Mouse (Mus musculus) heart, embryonic 13.5 days (tissue): ENCODE data around the gene Shc3. TPM values are rescaled to one million over a fixed set of nuclear protein-coding genes. Genes with fewer than 3 reads are reported as not detected.

Source experiments
- ATAC-seq: fragments of 200-750 bp; cut with Nextera tagmentation; 2 replicates; pipeline ENCODE4 v1.8.0; 2017; ENCODE audit warnings: moderate TSS enrichment; ENCODE audit not compliant: insufficient number of reproducible peaks, low FRiP score, low TSS enrichment; ENCODE audit errors: extremely low read depth
- H3K27ac ChIP-seq: fragments of 300-500 bp; sonication (generic); replicated peaks from 2 replicates; pipeline ENCODE4 v1.5.1; 2015; ENCODE audit warnings: moderate library complexity, mild to moderate bottlenecking, inconsistent platforms
- H3K27me3 ChIP-seq: fragments of 300-500 bp; sonication (generic); replicated peaks from 2 replicates; pipeline ENCODE4 v1.6.1; 2015; ENCODE audit warnings: mild to moderate bottlenecking, inconsistent platforms
- H3K36me3 ChIP-seq: fragments of 300-500 bp; sonication (generic); 2 replicates; pipeline ENCODE4 v1.6.1; 2015; ENCODE audit warnings: mild to moderate bottlenecking, inconsistent platforms
- H3K4me1 ChIP-seq: fragments of 300-500 bp; sonication (generic); 2 replicates; pipeline ENCODE4 v1.6.1; 2015; ENCODE audit warnings: inconsistent platforms
- H3K4me2 ChIP-seq: fragments of 300-500 bp; sonication (generic); 2 replicates; pipeline ENCODE4 v1.6.1; 2015; ENCODE audit warnings: inconsistent platforms, mild to moderate bottlenecking, moderate library complexity
- H3K4me3 ChIP-seq: fragments of 300-500 bp; sonication (generic); 2 replicates; pipeline ENCODE4 v1.5.1; 2015; ENCODE audit warnings: moderate library complexity, mild to moderate bottlenecking, inconsistent platforms
- H3K9ac ChIP-seq: fragments of 300-500 bp; sonication (generic); 2 replicates; pipeline ENCODE4 v1.6.1; 2015; ENCODE audit warnings: inconsistent platforms, mild to moderate bottlenecking, moderate library complexity
- H3K9me3 ChIP-seq: fragments of 300-500 bp; sonication (generic); 2 replicates; pipeline ENCODE4 v1.6.1; 2016; ENCODE audit warnings: inconsistent platforms
- WGBS: fragments of 180-500 bp; shearing (Covaris S2); methylation state at CpG from one replicate; pipeline ENCODE4 v1.1.7; 2015; ENCODE audit warnings: mixed read lengths; 5-methylcytosine and 5-hydroxymethylcytosine counted together
- polyA plus RNA-seq: library from polyadenylated mRNA; unstranded; fragments of >200 nt; fragmentation: Nextera tagmentation; extraction: Ambion mirVana; gene quantifications from 2 replicates; pipeline ENCODE4 v1.2.1, GENCODE M21; 2015

Shc3 gene
- polyA plus RNA-seq, 1 experiment from 2014 or later: 0.13 TPM

DNA sequence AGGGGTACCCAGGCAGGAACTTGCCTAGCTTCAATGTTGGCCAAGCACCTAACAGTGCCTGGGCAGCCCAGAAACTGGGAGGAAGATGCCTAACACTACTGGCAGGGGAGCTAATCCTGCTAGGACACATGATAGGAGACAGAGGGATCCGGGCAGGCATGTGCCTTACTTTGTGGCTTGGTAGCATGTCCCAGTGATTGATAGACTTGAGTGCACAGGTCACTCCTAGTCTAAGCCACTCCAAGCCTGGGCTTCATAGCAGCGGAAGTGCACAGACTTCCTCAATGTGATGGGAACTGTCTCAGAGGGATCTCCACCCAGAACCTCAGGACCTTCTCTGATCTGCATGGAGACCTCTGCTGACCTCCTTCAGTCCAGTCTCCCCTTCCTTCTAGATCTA is 134.1 kb downstream of the Shc3 start:
- no peak overlapping the region for H3K4me3 ChIP-seq
- H3K9me3 ChIP-seq: 0 out of 2 replicates have a peak, but pooled peaks cover 3% of the 10 kb centered on the region
- no peak overlapping the region for H3K27ac ChIP-seq
- H3K4me1 ChIP-seq: peaks cover 2% of the 10 kb centered on the region; the same call in 1 of the 2 replicates
- H3K36me3 ChIP-seq: no peaks in the 10 kb centered on the region
- no peak for ATAC-seq
- no peaks in the 10 kb centered on the region for H3K27me3 ChIP-seq
- 59% methylated on average over 2 of the region's 2 CpGs for WGBS
- no peak overlapping the region for H3K4me2 ChIP-seq
- H3K9ac ChIP-seq: no peak overlapping the region

DNA sequence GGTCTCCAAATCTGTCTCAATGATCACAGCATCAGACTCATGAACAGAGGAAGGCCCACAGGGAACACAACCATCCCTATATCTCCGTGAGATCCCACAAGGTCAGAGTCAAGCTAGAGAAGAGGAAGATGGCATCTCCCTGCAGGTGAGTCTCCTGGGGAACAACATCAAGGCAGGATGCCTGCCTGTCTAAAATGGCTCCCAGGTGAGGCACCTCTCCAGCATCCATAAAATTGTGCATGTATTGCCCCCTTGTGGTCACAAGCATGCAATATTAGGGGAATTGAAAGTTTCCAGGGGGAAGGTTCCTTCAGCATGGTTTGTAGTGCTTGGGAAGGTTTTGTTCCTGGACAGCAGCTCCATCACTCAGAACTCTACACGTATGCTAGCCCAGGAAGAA is 134.8 kb downstream of the Shc3 start:
- Histone ChIP-seq H3K27me3 (no peaks in the 10 kb centered on the region), H3K36me3 (no peaks in the 10 kb centered on the region), H3K9me3 (0 out of 2 replicates have a peak, but pooled peaks cover 3% of the 10 kb centered on the region), H3K27ac (no peak overlapping the region), H3K4me3 (no peak overlapping the region), H3K9ac (no peak overlapping the region), H3K4me1 (peaks cover 2% of the 10 kb centered on the region; the same call in 1 of the 2 replicates), H3K4me2 (no peak overlapping the region)
- ATAC-seq: no peak
- 47% methylated on average over 2 of the region's 2 CpGs for WGBS

DNA sequence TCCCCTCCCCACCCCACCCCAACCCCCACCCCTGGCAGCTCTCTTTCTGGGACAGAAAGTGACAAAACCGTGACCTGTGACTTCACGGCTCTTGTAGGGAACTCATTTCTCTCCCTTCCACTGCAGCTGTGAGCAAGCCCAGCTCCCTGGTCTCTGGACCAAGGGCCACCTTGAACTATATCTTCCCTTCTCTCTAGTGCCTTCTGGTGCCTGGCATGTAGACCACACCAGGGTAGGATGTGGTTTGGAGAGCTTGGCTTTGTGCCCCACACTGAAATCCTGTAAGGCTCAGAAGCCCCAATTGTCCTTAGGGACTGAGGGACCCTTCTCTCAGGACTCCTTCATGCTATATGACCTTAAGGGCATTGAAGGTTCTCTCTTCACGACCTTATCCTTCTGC is 135.8 kb downstream of the Shc3 start:
- H3K4me3 ChIP-seq: no peak overlapping the region
- ATAC-seq: no peak
- WGBS: 38% methylated on average over 3 of the region's 3 CpGs
- no peak overlapping the region for H3K27ac ChIP-seq
- peaks cover 2% of the 10 kb centered on the region; the same call in 1 of the 2 replicates for H3K4me1 ChIP-seq
- no peaks in the 10 kb centered on the region for H3K9me3 ChIP-seq
- H3K9ac ChIP-seq: no peak overlapping the region
- H3K4me2 ChIP-seq: no peak overlapping the region
- no peaks in the 10 kb centered on the region for H3K36me3 ChIP-seq
- H3K27me3 ChIP-seq: no peaks in the 10 kb centered on the region

DNA sequence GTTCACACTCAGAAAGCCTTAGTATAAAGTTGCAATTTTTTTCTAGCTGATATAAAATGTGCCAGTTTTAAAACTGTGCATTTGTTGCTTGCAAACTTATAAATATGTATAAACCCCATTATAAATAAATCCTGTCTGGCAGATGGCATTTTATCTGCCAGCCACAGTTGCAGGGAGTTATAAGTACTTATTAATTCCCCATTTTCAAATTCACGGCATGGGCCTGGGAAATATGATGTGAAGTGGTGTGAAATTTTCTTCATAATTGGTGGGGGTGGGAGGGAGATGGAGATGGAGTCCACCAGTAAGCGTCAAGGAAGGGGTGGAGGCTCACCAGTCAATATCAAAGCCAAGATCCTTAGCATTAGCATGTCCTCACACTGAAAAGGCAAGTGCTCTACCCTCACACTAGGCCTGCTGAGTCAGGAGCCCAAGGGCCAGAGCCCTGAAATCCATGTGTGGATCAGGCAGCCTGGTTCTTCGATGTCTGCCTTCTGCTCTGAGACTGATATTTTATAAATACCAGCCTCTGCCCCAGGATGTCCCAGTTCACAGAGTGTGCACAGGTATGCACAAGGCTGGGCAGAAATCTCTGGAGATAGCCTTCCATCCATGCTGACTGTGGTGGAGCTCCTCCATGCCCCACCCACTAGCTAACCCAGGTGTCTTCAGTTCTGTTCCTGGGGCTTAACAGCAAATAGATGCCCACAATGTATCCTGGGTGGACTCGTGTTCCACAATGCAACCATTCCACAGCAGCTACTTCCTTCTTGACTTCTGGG is 143.4 kb downstream of the Shc3 start:
- Histone ChIP-seq H3K4me2 (no peak overlapping the region), H3K36me3 (peaks cover 11% of the 10 kb centered on the region), H3K27me3 (no peaks in the 10 kb centered on the region), H3K27ac (no peak overlapping the region), H3K9me3 (no peaks in the 10 kb centered on the region), H3K4me3 (no peak overlapping the region), H3K9ac (no peak overlapping the region), H3K4me1 (peaks cover 6% of the 10 kb centered on the region; the same call in 1 of the 2 replicates)
- WGBS: 75% methylated on average over 4 of the region's 4 CpGs
- ATAC-seq: no peak

DNA sequence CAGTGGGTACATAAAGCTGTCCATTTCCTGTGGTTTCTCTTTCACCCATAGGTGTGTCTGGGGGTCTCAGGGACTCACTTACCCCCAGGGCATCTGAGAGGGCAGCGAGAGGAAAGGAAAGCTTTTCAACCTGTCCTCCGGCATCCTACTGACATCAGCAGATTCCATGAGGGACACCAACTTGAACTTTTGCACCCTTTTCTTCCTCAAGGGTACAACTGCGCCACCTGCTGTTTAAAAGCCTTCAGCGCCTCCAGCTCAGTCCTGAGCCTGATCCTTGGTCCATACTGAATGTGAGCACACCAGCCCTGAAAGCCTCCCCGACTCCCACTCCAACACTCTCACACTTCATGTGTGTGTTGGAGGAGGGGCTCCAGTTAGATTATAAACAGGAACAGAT is 144.6 kb downstream of the Shc3 start:
- Histone ChIP-seq H3K9ac (no peak overlapping the region), H3K27ac (no peak overlapping the region), H3K4me2 (peak overlapping the region; percentile 45), H3K4me1 (peaks cover 6% of the 10 kb centered on the region; the same call in 1 of the 2 replicates), H3K4me3 (no peak overlapping the region), H3K36me3 (peaks cover 23% of the 10 kb centered on the region), H3K9me3 (no peaks in the 10 kb centered on the region), H3K27me3 (no peaks in the 10 kb centered on the region)
- ATAC-seq: no peak
- 14% methylated on average over 5 of the region's 5 CpGs for WGBS

DNA sequence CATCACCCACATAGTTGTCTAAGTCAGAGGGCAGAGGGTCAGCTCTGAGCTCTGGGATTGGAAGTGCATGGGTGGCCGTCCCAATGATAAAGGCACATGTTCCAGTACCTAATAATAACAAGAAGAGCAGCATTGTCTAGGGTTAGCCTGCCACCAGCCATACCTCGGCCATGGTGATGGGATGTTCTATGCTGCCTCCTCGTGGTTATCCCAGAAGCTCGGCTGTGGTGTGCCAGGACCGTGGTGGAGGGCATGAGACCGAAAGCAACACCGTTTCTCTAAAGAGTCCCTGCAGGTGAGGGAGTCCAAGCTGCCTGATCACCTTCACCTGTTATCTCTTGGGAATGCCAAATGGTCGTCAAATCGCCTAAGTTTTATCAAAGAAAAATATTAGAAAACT is 145.6 kb downstream of the Shc3 start:
- WGBS: 60% methylated on average over 9 of the region's 9 CpGs

DNA sequence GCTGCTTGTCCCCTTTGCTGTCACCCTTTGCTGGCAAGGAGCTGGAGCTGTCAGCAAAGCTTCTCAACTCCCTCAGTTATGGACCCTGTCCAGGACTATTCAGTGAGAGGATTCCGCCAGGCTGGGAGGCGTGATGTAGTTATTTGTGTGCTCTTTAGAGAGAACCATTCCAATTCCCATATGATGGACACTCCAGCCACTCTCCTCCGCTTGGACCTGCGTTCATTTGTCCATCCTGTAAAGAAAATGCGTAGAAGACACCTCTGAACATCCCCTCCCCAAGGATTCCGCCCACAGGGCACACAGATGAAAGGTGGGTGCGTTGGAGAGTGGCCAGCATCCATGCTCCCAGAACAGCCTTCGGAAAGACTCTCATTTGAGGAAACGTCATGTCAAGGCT is 148.4 kb downstream of the Shc3 start:
- no peaks in the 10 kb centered on the region for H3K27me3 ChIP-seq
- peaks cover 34% of the 10 kb centered on the region for H3K36me3 ChIP-seq

More for the DNA sequence above, 145.6 kb downstream of the Shc3 start:
- Histone ChIP-seq H3K27ac (no peak overlapping the region), H3K4me2 (no peak overlapping the region), H3K9ac (no peak overlapping the region), H3K9me3 (no peaks in the 10 kb centered on the region), H3K27me3 (no peaks in the 10 kb centered on the region), H3K4me3 (no peak overlapping the region), H3K4me1 (peaks cover 10% of the 10 kb centered on the region; the same call in 1 of the 2 replicates), H3K36me3 (peaks cover 33% of the 10 kb centered on the region)
- ATAC-seq: no peak

DNA sequence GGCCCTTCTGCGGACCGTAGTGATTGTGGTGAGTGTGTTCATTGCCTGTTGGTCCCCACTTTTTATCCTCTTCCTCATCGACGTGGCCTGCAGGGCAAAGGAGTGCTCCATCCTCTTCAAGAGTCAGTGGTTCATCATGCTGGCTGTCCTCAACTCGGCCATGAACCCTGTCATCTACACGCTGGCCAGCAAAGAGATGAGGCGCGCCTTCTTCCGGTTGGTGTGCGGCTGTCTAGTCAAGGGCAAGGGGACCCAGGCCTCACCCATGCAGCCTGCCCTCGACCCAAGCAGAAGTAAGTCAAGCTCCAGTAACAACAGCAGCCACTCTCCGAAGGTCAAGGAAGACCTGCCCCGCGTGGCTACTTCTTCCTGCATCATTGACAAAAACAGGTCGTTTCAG is 149.7 kb downstream of the Shc3 start:
- ATAC-seq: no peak

More for the DNA sequence above, 148.4 kb downstream of the Shc3 start:
- Histone ChIP-seq H3K4me2 (no peak overlapping the region), H3K9ac (no peak overlapping the region), H3K27ac (no peak overlapping the region), H3K9me3 (no peaks in the 10 kb centered on the region), H3K4me3 (no peak overlapping the region), H3K4me1 (peaks cover 28% of the 10 kb centered on the region)
- 77% methylated on average over 9 of the region's 9 CpGs for WGBS
- no peak for ATAC-seq

DNA sequence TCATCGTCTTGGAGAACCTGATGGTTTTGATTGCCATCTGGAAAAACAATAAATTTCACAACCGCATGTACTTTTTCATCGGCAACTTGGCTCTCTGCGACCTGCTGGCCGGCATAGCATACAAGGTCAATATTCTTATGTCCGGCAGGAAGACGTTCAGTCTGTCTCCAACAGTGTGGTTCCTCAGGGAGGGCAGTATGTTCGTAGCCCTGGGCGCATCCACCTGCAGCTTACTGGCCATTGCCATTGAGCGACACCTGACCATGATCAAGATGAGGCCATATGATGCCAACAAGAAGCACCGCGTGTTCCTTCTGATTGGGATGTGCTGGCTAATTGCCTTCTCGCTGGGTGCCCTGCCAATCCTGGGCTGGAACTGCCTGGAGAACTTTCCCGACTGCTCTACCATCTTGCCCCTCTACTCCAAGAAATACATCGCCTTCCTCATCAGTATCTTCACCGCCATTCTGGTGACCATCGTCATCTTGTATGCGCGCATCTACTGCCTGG is 150.2 kb downstream of the Shc3 start:
- ATAC-seq: no peak
- Histone ChIP-seq H3K4me1 (peaks cover 25% of the 10 kb centered on the region), H3K4me3 (0 out of 2 replicates have a peak overlapping the region, but pooled peaks have one; percentile 15), H3K4me2 (peak overlapping the region; percentile 51; the same call in 1 of the 2 replicates), H3K36me3 (peaks cover 49% of the 10 kb centered on the region), H3K9me3 (peaks cover 5% of the 10 kb centered on the region; the same call in 1 of the 2 replicates), H3K27ac (no peak overlapping the region), H3K9ac (0 out of 2 replicates have a peak overlapping the region, but pooled peaks have one; percentile 52), H3K27me3 (no peaks in the 10 kb centered on the region)
- WGBS: 72% methylated on average over 19 of the region's 19 CpGs

More for the DNA sequence above, 149.7 kb downstream of the Shc3 start:
- no peak overlapping the region for H3K4me3 ChIP-seq
- H3K9ac ChIP-seq: no peak overlapping the region
- H3K4me2 ChIP-seq: no peak overlapping the region
- H3K36me3 ChIP-seq: peaks cover 47% of the 10 kb centered on the region
- 85% methylated on average over 15 of the region's 15 CpGs for WGBS
- H3K4me1 ChIP-seq: peaks cover 27% of the 10 kb centered on the region
- H3K9me3 ChIP-seq: peaks cover 5% of the 10 kb centered on the region; the same call in 1 of the 2 replicates
- no peak overlapping the region for H3K27ac ChIP-seq
- H3K27me3 ChIP-seq: no peaks in the 10 kb centered on the region

DNA sequence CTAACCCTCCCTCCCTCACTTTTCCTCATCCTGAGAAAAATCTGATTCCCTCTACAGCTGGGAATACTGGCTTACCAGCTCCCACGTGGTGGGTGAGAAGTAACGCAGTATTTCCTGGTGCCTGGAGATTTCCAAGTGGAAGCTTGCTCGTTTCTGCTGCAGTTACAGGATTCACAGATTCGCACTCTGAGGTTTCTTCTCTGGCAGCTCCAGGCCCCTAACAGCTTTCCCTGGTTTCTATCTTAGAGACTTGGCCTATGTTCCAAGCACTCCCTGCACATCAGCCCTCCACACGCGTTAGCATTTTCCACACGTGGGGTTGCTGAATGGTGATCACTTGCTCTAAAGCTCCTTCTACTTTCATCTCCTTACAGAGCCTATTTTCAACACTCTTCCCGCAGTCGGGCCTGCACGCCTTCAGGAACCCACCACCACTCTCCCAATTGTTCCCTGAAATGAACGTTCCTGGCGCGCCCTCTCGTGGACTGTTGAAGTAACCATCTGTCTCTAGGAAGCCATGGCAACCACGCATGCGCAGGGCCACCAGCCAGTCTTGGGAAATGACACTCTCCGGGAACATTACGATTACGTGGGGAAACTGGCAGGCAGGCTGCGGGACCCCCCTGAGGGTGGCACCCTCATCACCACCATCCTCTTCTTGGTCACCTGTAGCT is 150.8 kb downstream of the Shc3 start:
- Histone ChIP-seq H3K4me2 (peak overlapping the region; percentile 51), H3K27ac (peak overlapping the region; percentile 61), H3K4me3 (0 out of 2 replicates have a peak overlapping the region, but pooled peaks have one; percentile 15), H3K36me3 (peaks cover 49% of the 10 kb centered on the region), H3K9me3 (peaks cover 5% of the 10 kb centered on the region; the same call in 1 of the 2 replicates), H3K4me1 (peaks cover 25% of the 10 kb centered on the region), H3K27me3 (no peaks in the 10 kb centered on the region), H3K9ac (peak overlapping the region; percentile 57)
- peak; percentile 39; the same call in 1 of the 2 replicates for ATAC-seq
- 6% methylated on average over 20 of the region's 20 CpGs for WGBS

DNA sequence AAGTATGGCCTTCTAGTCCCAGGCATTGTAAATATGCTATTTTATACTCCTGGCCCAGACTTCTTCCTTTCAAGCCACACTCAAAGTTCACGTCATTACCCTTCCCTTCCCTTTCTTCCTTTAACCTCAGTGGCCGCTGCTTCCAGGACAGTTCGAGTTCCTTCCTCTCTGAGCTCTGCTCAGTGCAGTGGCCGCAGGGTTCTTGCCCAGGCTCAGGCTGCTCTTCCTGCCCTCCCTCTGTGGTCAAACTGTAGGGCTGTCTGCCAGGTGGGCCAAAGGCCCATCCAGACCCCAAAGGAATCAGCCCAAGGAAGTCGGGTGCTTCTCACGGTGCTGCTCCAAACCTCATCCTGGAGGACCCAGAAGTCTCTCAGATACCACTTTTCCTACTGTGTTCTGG is 151.4 kb downstream of the Shc3 start:
- H3K27ac ChIP-seq: peak overlapping the region; percentile 61
- H3K27me3 ChIP-seq: no peaks in the 10 kb centered on the region
- H3K4me3 ChIP-seq: no peak overlapping the region
- WGBS: 61% methylated on average over 6 of the region's 6 CpGs
- H3K9ac ChIP-seq: peak overlapping the region; percentile 57
- ATAC-seq: no peak
- peak overlapping the region; percentile 51; the same call in 1 of the 2 replicates for H3K4me2 ChIP-seq
- H3K36me3 ChIP-seq: peaks cover 49% of the 10 kb centered on the region
- H3K4me1 ChIP-seq: peaks cover 25% of the 10 kb centered on the region
- H3K9me3 ChIP-seq: peaks cover 5% of the 10 kb centered on the region; the same call in 1 of the 2 replicates
